Mouse (Mus musculus) forebrain, embryonic 15.5 days (tissue): ENCODE measurements around the gene Lpar3. TPM values are rescaled to one million over a fixed set of nuclear protein-coding genes. Genes with fewer than 3 reads are reported as not detected.
"Not testable (repeated sequence)": the region's sequence is repeated elsewhere in the genome, so short reads cannot be mapped to it uniquely, and the experiment has no call there.

Experiments
- ATAC-seq: fragments of 200-750 bp; cut with Nextera tagmentation; replicated peaks from 2 replicates; pipeline ENCODE4 v1.8.0; 2017; ENCODE audit warnings: mild to moderate bottlenecking, moderate TSS enrichment, moderate library complexity
- H3K27ac ChIP-seq: fragments of 300-500 bp; sonication (generic); replicated peaks from 2 replicates; pipeline ENCODE4 v1.5.1; 2015; ENCODE audit warnings: mild to moderate bottlenecking, inconsistent platforms
- H3K27me3 ChIP-seq: fragments of 300-500 bp; sonication (generic); 2 replicates; pipeline ENCODE4 v1.6.1; 2015; ENCODE audit warnings: inconsistent platforms
- H3K36me3 ChIP-seq: fragments of 300-500 bp; sonication (generic); 2 replicates; pipeline ENCODE4 v1.6.1; 2015; ENCODE audit warnings: mild to moderate bottlenecking, inconsistent platforms
- H3K4me1 ChIP-seq: fragments of 300-500 bp; sonication (generic); 2 replicates; pipeline ENCODE4 v1.6.1; 2015; ENCODE audit warnings: inconsistent platforms
- H3K4me2 ChIP-seq: fragments of 300-500 bp; sonication (generic); replicated peaks from 2 replicates; pipeline ENCODE4 v1.6.1; 2015; ENCODE audit warnings: mild to moderate bottlenecking, inconsistent platforms
- H3K4me3 ChIP-seq: fragments of 300-500 bp; sonication (generic); 2 replicates; pipeline ENCODE4 v1.5.1; 2015; ENCODE audit warnings: mild to moderate bottlenecking, inconsistent platforms
- H3K9ac ChIP-seq: fragments of 300-500 bp; sonication (generic); replicated peaks from 2 replicates; pipeline ENCODE4 v1.6.1; 2015; ENCODE audit warnings: mild to moderate bottlenecking, inconsistent platforms
- H3K9me3 ChIP-seq: fragments of 300-500 bp; sonication (generic); 2 replicates; pipeline ENCODE4 v1.6.1; 2016; ENCODE audit warnings: inconsistent platforms
- WGBS: fragments of 180-500 bp; shearing (Covaris S2); methylation state at CpG from one replicate; pipeline ENCODE4 v1.1.7; 2015; ENCODE audit warnings: mixed read lengths; 5-methylcytosine and 5-hydroxymethylcytosine counted together
- polyA plus RNA-seq: library from polyadenylated mRNA; unstranded; fragments of >200 nt; fragmentation: Nextera tagmentation; extraction: Ambion mirVana; gene quantifications from 2 replicates; pipeline ENCODE4 v1.2.1, GENCODE M21; 2015

Lpar3 gene
- polyA plus RNA-seq, 1 experiment from 2014 or later: 0.18 TPM

- Histone ChIP-seq H3K27me3 (no peaks in the 10 kb centered on the region), H3K36me3 (no peaks in the 10 kb centered on the region), H3K4me3 (no peak overlapping the region), H3K9me3 (no peaks in the 10 kb centered on the region), H3K4me2 (no peak overlapping the region), H3K27ac (no peak overlapping the region), H3K4me1 (no peaks in the 10 kb centered on the region), H3K9ac (no peak overlapping the region)
- WGBS: 43% methylated on average over 6 of the region's 6 CpGs
- no peak for ATAC-seq
Measured at GRCm38 (mm10) chr3:146196301-146196700, 24.5 kb upstream of the Lpar3 start.

GRCm38 (mm10) chr3:146196780-146197743, 23.7 kb upstream of the Lpar3 start:
- no peak overlapping the region for H3K9ac ChIP-seq
- no peaks in the 10 kb centered on the region for H3K36me3 ChIP-seq
- H3K4me1 ChIP-seq: no peaks in the 10 kb centered on the region
- H3K27me3 ChIP-seq: no peaks in the 10 kb centered on the region
- no peaks in the 10 kb centered on the region for H3K9me3 ChIP-seq
- H3K4me2 ChIP-seq: no peak overlapping the region
- H3K27ac ChIP-seq: no peak overlapping the region
- ATAC-seq: no peak
- no peak overlapping the region for H3K4me3 ChIP-seq
- WGBS: 88% methylated on average over 17 of the region's 17 CpGs

DNA sequence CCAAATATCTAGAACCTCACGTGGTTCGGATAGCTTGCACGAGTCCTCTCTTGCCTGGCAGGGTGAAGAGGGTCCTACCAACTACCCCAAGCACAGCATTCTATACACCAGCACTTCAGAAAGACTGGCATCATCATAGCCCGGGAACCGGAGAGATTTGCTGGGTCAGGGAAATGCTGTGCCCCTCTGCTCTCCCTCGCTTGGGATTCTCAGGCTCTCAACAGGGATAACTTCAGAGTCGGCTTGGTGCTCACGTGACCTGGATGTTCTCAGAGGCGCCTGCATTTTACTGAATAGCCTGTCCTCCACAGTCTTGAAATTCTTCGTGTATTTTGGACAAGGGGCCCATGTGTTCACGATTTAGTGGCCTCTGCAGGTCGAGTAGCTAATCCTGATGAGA, 23.0 kb upstream of the Lpar3 start:
- no peak overlapping the region for H3K4me3 ChIP-seq
- no peak overlapping the region for H3K9ac ChIP-seq
- H3K4me2 ChIP-seq: no peak overlapping the region
- ATAC-seq: no peak
- no peaks in the 10 kb centered on the region for H3K4me1 ChIP-seq
- no peaks in the 10 kb centered on the region for H3K27me3 ChIP-seq
- H3K27ac ChIP-seq: no peak overlapping the region
- 88% methylated on average over 12 of the region's 12 CpGs for WGBS
- no peaks in the 10 kb centered on the region for H3K9me3 ChIP-seq
- H3K36me3 ChIP-seq: no peaks in the 10 kb centered on the region

DNA sequence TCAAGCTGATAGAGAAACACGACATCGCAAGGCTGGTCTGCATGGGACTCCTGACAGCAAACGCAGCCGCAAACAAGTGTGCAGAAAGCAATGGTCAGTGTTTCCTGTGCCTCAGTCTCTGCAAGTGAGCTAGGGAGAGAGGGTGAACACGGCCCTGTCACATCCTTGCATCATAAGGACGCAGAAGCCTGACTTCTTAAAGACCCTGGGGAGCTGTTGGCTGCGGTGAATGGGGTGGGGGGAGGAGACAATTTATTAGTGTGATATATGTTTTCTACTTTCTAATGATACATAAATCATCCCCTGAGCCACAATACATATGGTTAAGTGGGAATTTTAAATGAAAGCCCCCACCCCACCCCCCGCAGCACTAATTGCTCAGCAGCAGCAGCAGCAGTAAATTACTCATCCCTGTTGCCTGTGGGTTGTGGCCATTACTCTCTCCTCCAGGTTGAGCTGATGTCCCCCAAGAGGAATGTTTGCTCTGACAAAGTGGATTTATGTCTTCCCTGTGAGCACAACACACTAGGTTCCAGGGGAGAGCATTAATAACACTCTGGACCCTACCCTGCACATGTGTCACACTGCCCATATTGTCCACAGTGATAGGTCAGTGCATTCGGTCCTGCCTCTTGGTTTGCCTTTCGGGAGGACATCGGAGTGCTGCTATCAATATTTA, 21.8 kb upstream of the Lpar3 start:
- Histone ChIP-seq H3K27ac (no peak overlapping the region), H3K36me3 (no peaks in the 10 kb centered on the region), H3K4me2 (no peak overlapping the region), H3K4me1 (no peaks in the 10 kb centered on the region), H3K27me3 (no peaks in the 10 kb centered on the region), H3K4me3 (no peak overlapping the region), H3K9ac (no peak overlapping the region), H3K9me3 (no peaks in the 10 kb centered on the region)
- no peak for ATAC-seq
- WGBS: 85% methylated on average over 11 of the region's 11 CpGs

GRCm38 (mm10) chr3:146199486-146199885, 21.3 kb upstream of the Lpar3 start:
- Histone ChIP-seq H3K4me3 (no peak overlapping the region), H3K27ac (no peak overlapping the region), H3K4me2 (no peak overlapping the region), H3K9ac (no peak overlapping the region), H3K36me3 (no peaks in the 10 kb centered on the region), H3K4me1 (no peaks in the 10 kb centered on the region), H3K27me3 (no peaks in the 10 kb centered on the region), H3K9me3 (no peaks in the 10 kb centered on the region)
- WGBS: 81% methylated on average over 3 of the region's 3 CpGs
- no peak for ATAC-seq

DNA sequence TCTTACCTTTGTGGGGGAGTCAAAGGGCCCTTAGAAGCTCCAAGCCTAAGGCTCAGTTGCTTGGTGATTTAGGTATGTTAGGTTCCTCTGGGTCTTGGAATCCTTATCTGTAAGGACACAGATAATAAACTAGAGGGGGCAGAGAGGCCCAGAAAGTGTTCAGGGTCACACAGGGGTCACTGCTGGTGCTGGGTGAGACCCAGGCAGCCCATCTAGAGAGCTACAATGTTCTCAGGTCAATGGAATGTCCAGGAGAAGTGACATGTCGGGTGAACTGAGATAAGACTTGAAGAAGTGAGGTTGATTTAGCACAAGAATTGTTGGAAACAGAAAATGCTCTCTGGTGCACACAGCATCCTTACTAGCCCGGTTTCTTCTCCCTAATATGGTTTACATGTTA, 16.4 kb upstream of the Lpar3 start:
- no peaks in the 10 kb centered on the region for H3K36me3 ChIP-seq
- no peak for ATAC-seq
- no peaks in the 10 kb centered on the region for H3K4me1 ChIP-seq
- H3K4me3 ChIP-seq: no peak overlapping the region
- no peaks in the 10 kb centered on the region for H3K27me3 ChIP-seq
- no peak overlapping the region for H3K27ac ChIP-seq
- H3K9ac ChIP-seq: no peak overlapping the region
- H3K9me3 ChIP-seq: no peaks in the 10 kb centered on the region
- H3K4me2 ChIP-seq: no peak overlapping the region
- WGBS: 75% methylated on average over 2 of the region's 2 CpGs

DNA sequence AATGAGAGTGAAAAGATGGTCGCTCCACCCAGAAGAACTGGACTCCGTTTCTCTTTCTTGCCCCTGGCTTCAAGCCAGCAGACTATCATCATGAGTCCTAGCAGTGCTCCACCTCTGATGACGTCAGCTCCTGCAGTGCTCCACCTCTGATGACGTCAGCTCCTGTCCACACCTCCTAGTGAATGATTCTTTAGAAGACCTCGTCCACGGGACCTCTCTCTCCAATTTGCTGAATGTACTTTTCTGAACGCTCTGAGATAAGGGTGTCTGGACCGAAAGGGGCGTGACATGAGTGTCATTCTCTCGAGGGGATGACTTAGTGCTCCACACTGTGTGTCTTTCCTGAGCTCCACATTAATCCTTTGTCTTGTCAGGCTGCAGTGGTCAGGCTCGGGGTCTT, 15.5 kb upstream of the Lpar3 start:
- ATAC-seq: no peak
- no peak overlapping the region for H3K9ac ChIP-seq
- 81% methylated on average over 11 of the region's 11 CpGs for WGBS
- no peak overlapping the region for H3K4me2 ChIP-seq
- H3K4me1 ChIP-seq: no peaks in the 10 kb centered on the region
- H3K4me3 ChIP-seq: no peak overlapping the region
- no peak overlapping the region for H3K27ac ChIP-seq
- H3K36me3 ChIP-seq: no peaks in the 10 kb centered on the region
- H3K27me3 ChIP-seq: no peaks in the 10 kb centered on the region
- H3K9me3 ChIP-seq: no peaks in the 10 kb centered on the region

GRCm38 (mm10) chr3:146206635-146207034, 14.1 kb upstream of the Lpar3 start:
- Histone ChIP-seq H3K9me3 (no peaks in the 10 kb centered on the region), H3K9ac (no peak overlapping the region), H3K27me3 (no peaks in the 10 kb centered on the region), H3K4me2 (no peak overlapping the region), H3K27ac (no peak overlapping the region), H3K4me3 (no peak overlapping the region), H3K4me1 (no peaks in the 10 kb centered on the region), H3K36me3 (no peaks in the 10 kb centered on the region)
- WGBS: 84% methylated on average over 2 of the region's 2 CpGs
- no peak for ATAC-seq

DNA sequence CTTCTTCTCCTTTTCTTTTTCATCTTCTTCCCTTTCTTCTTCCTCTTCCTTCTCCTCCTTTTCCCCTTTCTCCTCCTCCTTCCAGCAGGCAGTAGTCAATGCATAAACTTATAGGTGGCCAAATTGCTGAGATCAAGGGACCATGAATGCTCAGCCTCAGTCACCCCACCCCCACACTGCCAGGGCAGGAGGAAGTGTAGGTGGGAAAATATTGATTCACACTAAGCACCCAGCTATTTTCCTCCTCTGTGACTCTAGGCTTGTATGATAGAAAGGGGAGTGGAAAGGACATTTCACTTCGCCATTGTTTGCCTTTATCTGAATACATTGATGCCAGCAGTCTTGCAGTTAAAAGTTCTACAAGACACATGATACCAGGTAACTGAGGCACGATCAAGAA, 13.3 kb upstream of the Lpar3 start:
- Histone ChIP-seq H3K9me3 (no peaks in the 10 kb centered on the region), H3K27ac (no peak overlapping the region), H3K4me2 (no peak overlapping the region), H3K4me1 (no peaks in the 10 kb centered on the region), H3K9ac (no peak overlapping the region), H3K4me3 (no peak overlapping the region), H3K27me3 (no peaks in the 10 kb centered on the region), H3K36me3 (no peaks in the 10 kb centered on the region)
- no peak for ATAC-seq
- WGBS: 78% methylated on average over 2 of the region's 2 CpGs

- H3K4me3 ChIP-seq, H3K9ac ChIP-seq, H3K4me1 ChIP-seq, H3K4me2 ChIP-seq, H3K27ac ChIP-seq, ATAC-seq, H3K36me3 ChIP-seq, H3K9me3 ChIP-seq, H3K27me3 ChIP-seq: not testable (repeated sequence)
- WGBS: 94% methylated on average over 8 of the region's 8 CpGs
Measured at GRCm38 (mm10) chr3:146209759-146210158, 11.0 kb upstream of the Lpar3 start.

DNA sequence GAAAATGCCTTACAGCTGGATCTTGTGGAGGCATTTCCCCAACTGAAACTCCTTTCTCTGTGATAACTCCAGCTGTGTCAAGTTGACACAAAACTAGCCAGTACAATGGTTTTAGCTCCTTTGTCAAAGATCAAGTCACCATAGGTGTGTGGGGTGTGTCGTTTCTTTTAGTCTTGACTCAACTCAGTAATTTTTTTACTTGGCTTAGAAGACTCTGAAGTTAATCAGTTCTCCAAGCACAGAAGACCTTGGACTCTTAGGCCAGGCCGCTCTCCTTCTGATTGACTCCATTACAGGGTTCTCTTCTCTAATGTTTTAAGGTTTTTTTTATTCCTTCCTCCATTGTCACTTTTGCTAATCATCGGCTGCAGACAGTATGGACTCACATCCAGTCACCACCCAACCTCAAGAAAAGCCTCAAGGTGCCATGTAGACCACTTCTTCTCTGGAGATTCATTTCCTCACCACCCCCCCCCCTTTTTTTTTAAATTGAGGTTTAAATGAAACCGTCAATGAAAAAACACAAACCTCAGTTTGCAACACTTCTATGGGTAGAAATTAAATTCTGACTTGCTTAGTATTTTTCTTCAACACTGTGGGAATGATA, 9.5 kb upstream of the Lpar3 start:
- ATAC-seq: no peak

DNA sequence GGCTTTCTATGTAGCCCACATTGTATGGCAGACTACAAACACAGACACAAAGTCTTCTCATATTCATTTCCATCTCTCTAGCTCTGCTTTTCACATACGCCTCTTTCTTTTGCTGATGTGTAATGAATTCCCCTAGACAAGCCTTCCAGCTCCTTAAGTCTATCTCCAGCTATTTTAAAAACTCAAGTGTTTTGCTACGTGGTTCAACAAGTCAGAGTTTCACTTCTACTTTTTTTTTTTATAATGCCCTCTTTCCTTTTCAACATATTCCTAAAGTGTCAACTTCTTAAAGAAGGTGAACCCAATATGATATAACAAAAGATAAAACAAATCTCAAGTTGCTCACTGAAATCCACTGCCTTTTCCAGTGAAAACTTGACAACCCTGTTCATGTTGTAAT, 8.8 kb upstream of the Lpar3 start:
- Histone ChIP-seq H3K9ac (no peak overlapping the region), H3K4me3 (no peak overlapping the region), H3K27ac (no peak overlapping the region), H3K36me3 (no peaks in the 10 kb centered on the region), H3K9me3 (no peaks in the 10 kb centered on the region), H3K27me3 (no peaks in the 10 kb centered on the region), H3K4me2 (no peak overlapping the region), H3K4me1 (no peaks in the 10 kb centered on the region)
- ATAC-seq: no peak
- WGBS: 87% methylated on average over 2 of the region's 2 CpGs

More for the DNA sequence above, 9.5 kb upstream of the Lpar3 start:
- Histone ChIP-seq H3K9ac (no peak overlapping the region), H3K27me3 (no peaks in the 10 kb centered on the region), H3K27ac (no peak overlapping the region), H3K4me1 (no peaks in the 10 kb centered on the region), H3K4me2 (no peak overlapping the region), H3K4me3 (no peak overlapping the region), H3K36me3 (no peaks in the 10 kb centered on the region), H3K9me3 (no peaks in the 10 kb centered on the region)
- WGBS: 92% methylated on average over 4 of the region's 4 CpGs
